Mouse (Mus musculus): ENCODE measurements around the gene Mslnl. TPM values are rescaled to one million over a fixed set of nuclear protein-coding genes. Genes with fewer than 3 reads are reported as not detected.

The Mslnl gene
- polyA plus RNA-seq, 1 experiment from 2014 or later: 2.0 TPM

DNA sequence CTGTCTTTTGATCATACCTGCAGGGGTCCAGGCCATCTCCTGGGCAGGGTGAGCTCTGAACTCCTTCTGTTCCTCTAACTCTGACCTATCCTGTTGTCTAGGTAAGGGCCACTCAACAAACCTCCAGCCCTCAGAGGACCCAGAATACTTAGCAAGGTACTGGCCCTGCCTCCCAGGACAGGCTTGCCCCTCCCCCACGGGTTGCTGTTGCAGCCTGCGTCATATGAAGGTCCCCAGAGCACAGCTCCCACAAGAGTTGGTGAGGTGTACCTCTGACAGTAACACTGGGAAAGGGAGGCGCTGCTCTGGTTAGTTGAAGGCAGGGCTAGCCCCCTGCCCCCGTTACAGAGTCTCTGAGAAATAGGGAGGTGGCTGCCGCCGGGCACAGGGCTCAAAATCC is 19.7 kb upstream of the Mslnl start:
- H3K9ac ChIP-seq (ENCODE audit: low read depth, low read length): no peak overlapping the region
- H3K27me3 ChIP-seq (replicated peaks; ENCODE audit: control insufficient read depth, insufficient read depth, low read length): peaks cover 31% of the 10 kb centered on the region
- H3K4me3 ChIP-seq (ENCODE audit: low read depth, low read length): no peak overlapping the region
- no peaks in the 10 kb centered on the region for H3K4me1 ChIP-seq (ENCODE audit: control insufficient read depth, insufficient read depth, low read length)
- peak; percentile 39 for DNase-seq (ENCODE audit: low spot score)
- no peak overlapping the region for H3K27ac ChIP-seq (replicated peaks; ENCODE audit: low read depth, low read length)
- no peak for ATAC-seq (ENCODE audit: low read depth)
- 3% methylated on average over 6 of the region's 6 CpGs for WGBS
- H3K36me3 ChIP-seq (ENCODE audit: control insufficient read depth, insufficient read depth, low read length): peaks cover 7% of the 10 kb centered on the region
- H3K9me3 ChIP-seq (ENCODE audit: control insufficient read depth, low read length): no peaks in the 10 kb centered on the region
- H3K4me2 ChIP-seq (ENCODE audit: low read depth, low read length): no peak overlapping the region

DNA sequence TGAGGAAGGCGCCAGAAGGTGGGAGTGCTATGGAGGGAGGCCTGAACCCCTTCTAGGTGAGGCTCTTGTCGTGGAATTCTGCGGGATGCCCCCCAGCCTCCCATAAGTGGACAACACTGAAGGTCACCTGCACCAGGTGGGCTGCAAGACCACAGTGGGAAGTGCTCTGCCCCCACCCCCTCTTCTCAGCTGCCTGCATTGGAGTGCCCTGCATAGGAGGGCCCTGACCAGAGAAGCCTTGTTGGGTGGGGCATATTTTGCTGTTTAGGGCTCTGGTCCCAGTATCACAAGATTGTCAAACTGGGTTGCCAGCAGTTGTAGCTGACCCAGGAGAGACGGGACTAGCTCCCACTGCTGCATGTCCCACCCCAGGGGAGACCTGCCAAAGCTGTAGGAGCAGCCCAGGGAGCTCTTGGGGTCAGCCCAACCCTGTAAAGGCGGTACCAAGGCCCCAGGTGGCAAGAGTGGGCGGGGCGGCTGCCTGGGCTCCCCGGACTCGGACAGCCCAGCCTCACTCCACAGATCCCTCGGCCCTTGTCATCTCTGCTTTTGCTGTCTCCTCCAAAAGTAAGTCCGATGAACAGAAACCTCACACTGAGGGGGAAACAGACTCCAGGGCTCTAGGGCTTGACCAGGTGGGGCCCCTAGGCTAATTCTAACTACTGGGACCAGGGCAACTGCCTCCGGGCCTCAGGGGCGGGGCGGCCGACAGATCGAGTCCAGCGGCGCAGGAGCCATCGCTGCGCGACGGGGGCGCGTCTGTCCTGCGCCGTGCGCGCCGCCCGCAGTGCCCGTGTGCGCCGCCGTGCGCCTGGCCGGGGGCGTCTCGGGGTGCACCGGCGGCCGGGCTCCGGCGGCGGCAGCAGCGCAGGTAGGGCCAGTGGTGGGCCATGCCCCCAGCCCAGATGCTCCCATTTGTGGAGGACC is 18.9 kb upstream of the Mslnl start, which contains the start of gene Gng13:
Gene Gng13 (plus strand): TSS at position 461 of the 927 bp plus-strand sequence.
- H3K4me3 ChIP-seq (ENCODE audit: low read depth, low read length): peak within 1 kb of the TSS; percentile 41
- H3K27ac ChIP-seq (replicated peaks; ENCODE audit: low read depth, low read length): no peak within 1 kb of the TSS
- DNase-seq (ENCODE audit: low spot score) (no peak), ATAC-seq (ENCODE audit: low read depth) (0 out of 2 replicates have a peak, but pooled peaks have one; percentile 28)
- peaks cover 31% of the 10 kb centered on the region for H3K27me3 ChIP-seq (replicated peaks; ENCODE audit: control insufficient read depth, insufficient read depth, low read length)
- peak within 1 kb of the TSS; percentile 81 for H3K4me2 ChIP-seq (ENCODE audit: low read depth, low read length)
- 2% methylated on average over 22 of the region's 45 CpGs for WGBS
- peaks cover 12% of the 10 kb centered on the region for H3K36me3 ChIP-seq (ENCODE audit: control insufficient read depth, insufficient read depth, low read length)
- no peaks in the 10 kb centered on the region for H3K9me3 ChIP-seq (ENCODE audit: control insufficient read depth, low read length)
- H3K9ac ChIP-seq (ENCODE audit: low read depth, low read length): peak within 1 kb of the TSS; percentile 61
- no peaks in the 10 kb centered on the region for H3K4me1 ChIP-seq (ENCODE audit: control insufficient read depth, insufficient read depth, low read length)

GRCm38 (mm10) chr17:25717691-25718090 is 18.2 kb upstream of the Mslnl start:
- no peaks in the 10 kb centered on the region for H3K4me1 ChIP-seq (ENCODE audit: control insufficient read depth, insufficient read depth, low read length)
- 12% methylated on average over 6 of the region's 6 CpGs for WGBS
- H3K4me3 ChIP-seq (ENCODE audit: low read depth, low read length): peak overlapping the region; percentile 41
- no peak overlapping the region for H3K27ac ChIP-seq (replicated peaks; ENCODE audit: low read depth, low read length)
- H3K4me2 ChIP-seq (ENCODE audit: low read depth, low read length): peak overlapping the region; percentile 81
- H3K9ac ChIP-seq (ENCODE audit: low read depth, low read length): peak overlapping the region; percentile 61
- H3K9me3 ChIP-seq (ENCODE audit: control insufficient read depth, low read length): no peaks in the 10 kb centered on the region
- H3K27me3 ChIP-seq (replicated peaks; ENCODE audit: control insufficient read depth, insufficient read depth, low read length): peaks cover 31% of the 10 kb centered on the region
- ATAC-seq (ENCODE audit: low read depth) (0 out of 2 replicates have a peak, but pooled peaks have one; percentile 12), DNase-seq (ENCODE audit: low spot score) (no peak)
- peaks cover 16% of the 10 kb centered on the region for H3K36me3 ChIP-seq (ENCODE audit: control insufficient read depth, insufficient read depth, low read length)

- Histone ChIP-seq H3K4me1 (ENCODE audit: control insufficient read depth, insufficient read depth, low read length) (peaks cover 3% of the 10 kb centered on the region; the same call in 1 of the 2 replicates), H3K36me3 (ENCODE audit: control insufficient read depth, insufficient read depth, low read length) (peaks cover 16% of the 10 kb centered on the region), H3K9me3 (ENCODE audit: control insufficient read depth, low read length) (no peaks in the 10 kb centered on the region), H3K27me3 (replicated peaks; ENCODE audit: control insufficient read depth, insufficient read depth, low read length) (peaks cover 18% of the 10 kb centered on the region), H3K9ac (ENCODE audit: low read depth, low read length) (no peak overlapping the region), H3K4me3 (ENCODE audit: low read depth, low read length) (no peak overlapping the region), H3K27ac (replicated peaks; ENCODE audit: low read depth, low read length) (no peak overlapping the region), H3K4me2 (ENCODE audit: low read depth, low read length) (no peak overlapping the region)
- no peak for DNase-seq (ENCODE audit: low spot score)
- 87% methylated on average over 5 of the region's 5 CpGs for WGBS
- no peak for ATAC-seq (ENCODE audit: low read depth)
Measured at GRCm38 (mm10) chr17:25721476-25721875, 14.4 kb upstream of the Mslnl start.

DNA sequence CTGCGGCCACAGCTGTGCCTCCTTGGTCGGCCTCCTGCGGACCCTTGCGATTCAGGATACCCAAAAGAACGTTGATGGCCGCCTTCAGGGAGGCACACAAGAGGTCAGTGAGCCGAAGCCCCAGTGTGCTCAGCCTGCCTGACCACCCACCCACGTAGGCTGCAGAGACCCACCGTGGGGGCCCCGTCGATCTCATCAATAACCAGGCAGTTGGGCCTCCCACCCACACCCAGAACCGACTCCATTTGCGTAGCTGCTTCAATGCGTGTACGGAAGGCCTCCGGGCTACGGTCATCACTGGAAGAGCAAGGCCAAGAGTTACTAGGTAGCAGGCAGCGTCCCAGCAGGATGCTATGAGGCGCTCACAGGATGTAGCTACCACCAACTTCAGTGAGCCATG is 12.4 kb upstream of the Mslnl start:
- ATAC-seq (ENCODE audit: low read depth) (no peak), DNase-seq (ENCODE audit: low spot score) (no peak)
- Histone ChIP-seq H3K4me1 (ENCODE audit: control insufficient read depth, insufficient read depth, low read length) (peaks cover 12% of the 10 kb centered on the region), H3K27me3 (replicated peaks; ENCODE audit: control insufficient read depth, insufficient read depth, low read length) (no peaks in the 10 kb centered on the region), H3K36me3 (ENCODE audit: control insufficient read depth, insufficient read depth, low read length) (peaks cover 16% of the 10 kb centered on the region), H3K4me3 (ENCODE audit: low read depth, low read length) (no peak overlapping the region), H3K27ac (replicated peaks; ENCODE audit: low read depth, low read length) (no peak overlapping the region), H3K4me2 (ENCODE audit: low read depth, low read length) (no peak overlapping the region), H3K9me3 (ENCODE audit: control insufficient read depth, low read length) (no peaks in the 10 kb centered on the region), H3K9ac (ENCODE audit: low read depth, low read length) (no peak overlapping the region)
- 96% methylated on average over 17 of the region's 19 CpGs for WGBS

- Histone ChIP-seq H3K4me2 (ENCODE audit: low read depth, low read length) (no peak overlapping the region), H3K27me3 (replicated peaks; ENCODE audit: control insufficient read depth, insufficient read depth, low read length) (no peaks in the 10 kb centered on the region), H3K4me3 (ENCODE audit: low read depth, low read length) (no peak overlapping the region), H3K9ac (ENCODE audit: low read depth, low read length) (no peak overlapping the region), H3K9me3 (ENCODE audit: control insufficient read depth, low read length) (no peaks in the 10 kb centered on the region), H3K27ac (replicated peaks; ENCODE audit: low read depth, low read length) (no peak overlapping the region), H3K4me1 (ENCODE audit: control insufficient read depth, insufficient read depth, low read length) (peaks cover 13% of the 10 kb centered on the region), H3K36me3 (ENCODE audit: control insufficient read depth, insufficient read depth, low read length) (peaks cover 16% of the 10 kb centered on the region)
- DNase-seq (ENCODE audit: low spot score): no peak
- 77% methylated on average over 7 of the region's 7 CpGs for WGBS
- no peak for ATAC-seq (ENCODE audit: low read depth)
Measured at GRCm38 (mm10) chr17:25723919-25724318, 11.9 kb upstream of the Mslnl start.

DNA sequence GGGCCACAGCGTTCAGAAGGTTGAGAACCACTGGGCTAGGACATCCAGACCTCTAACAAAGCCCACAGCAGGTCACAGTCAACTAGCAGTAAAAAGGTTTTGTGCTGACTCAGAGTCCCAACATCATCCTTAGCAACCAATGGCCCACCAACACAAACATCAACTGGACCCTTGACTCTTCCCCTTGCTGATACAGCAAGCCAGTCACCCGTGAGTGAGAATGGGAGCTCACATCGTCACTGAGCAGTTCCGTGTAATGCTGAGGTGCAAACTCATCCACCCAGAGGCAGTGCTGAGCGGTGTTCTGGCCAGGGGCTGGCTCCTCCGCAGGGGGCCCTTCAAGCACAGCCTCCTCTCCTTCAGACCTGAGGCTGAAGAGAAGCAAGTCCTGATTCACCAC is 10.6 kb upstream of the Mslnl start:
- H3K27ac ChIP-seq (replicated peaks; ENCODE audit: low read depth, low read length): no peak overlapping the region
- H3K9ac ChIP-seq (ENCODE audit: low read depth, low read length): no peak overlapping the region
- no peaks in the 10 kb centered on the region for H3K9me3 ChIP-seq (ENCODE audit: control insufficient read depth, low read length)
- no peaks in the 10 kb centered on the region for H3K27me3 ChIP-seq (replicated peaks; ENCODE audit: control insufficient read depth, insufficient read depth, low read length)
- no peak for DNase-seq (ENCODE audit: low spot score)
- H3K4me2 ChIP-seq (ENCODE audit: low read depth, low read length): no peak overlapping the region
- ATAC-seq (ENCODE audit: low read depth): no peak
- peaks cover 17% of the 10 kb centered on the region for H3K36me3 ChIP-seq (ENCODE audit: control insufficient read depth, insufficient read depth, low read length)
- H3K4me1 ChIP-seq (ENCODE audit: control insufficient read depth, insufficient read depth, low read length): peaks cover 13% of the 10 kb centered on the region
- 86% methylated on average over 6 of the region's 6 CpGs for WGBS
- no peak overlapping the region for H3K4me3 ChIP-seq (ENCODE audit: low read depth, low read length)

- Histone ChIP-seq H3K36me3 (ENCODE audit: control insufficient read depth, insufficient read depth, low read length) (0 out of 2 replicates have a peak, but pooled peaks cover 9% of the 10 kb centered on the region), H3K27ac (replicated peaks; ENCODE audit: low read depth, low read length) (peak within 1 kb of the TSS; percentile 24), H3K9ac (ENCODE audit: low read depth, low read length) (peak within 1 kb of the TSS; percentile 77), H3K4me3 (ENCODE audit: low read depth, low read length) (peak within 1 kb of the TSS; percentile 63), H3K4me2 (ENCODE audit: low read depth, low read length) (peak within 1 kb of the TSS; percentile 93), H3K4me1 (ENCODE audit: control insufficient read depth, insufficient read depth, low read length) (peaks cover 13% of the 10 kb centered on the region), H3K9me3 (ENCODE audit: control insufficient read depth, low read length) (no peaks in the 10 kb centered on the region), H3K27me3 (replicated peaks; ENCODE audit: control insufficient read depth, insufficient read depth, low read length) (no peaks in the 10 kb centered on the region)
- WGBS: under 1% methylated on average over 36 of the region's 37 CpGs
- ATAC-seq (ENCODE audit: low read depth): peak; percentile 98
- peak; percentile 100 for DNase-seq (ENCODE audit: low spot score)
Measured at GRCm38 (mm10) chr17:25727265-25728008, 8.4 kb upstream of the Mslnl start, which contains the start of the genes Chtf18 and Rpusd1. TSS of gene Chtf18 (minus strand) at chr17:25727419. TSS of gene Rpusd1 (plus strand) at chr17:25727670.

All from embryonic facial prominence, embryonic 14.5 days (tissue).